Mouse (Mus musculus): ENCODE results near the gene Gm49383.

The Gm49383 gene

GRCm38 (mm10) chr12:69196444-69197377, at the start of gene Gm49383:
Gm49383 (minus strand) TSS chr12:69197104.
- DNase-seq (ENCODE audit: low spot score), result peak; percentile 37

- peak; percentile 59 for DNase-seq (ENCODE audit: low spot score)
Measured at GRCm38 (mm10) chr12:69241771-69242431, 45.0 kb upstream of the Gm49383 start.

GRCm38 (mm10) chr12:69241405-69241770, 44.5 kb upstream of the Gm49383 start:
- DNase-seq (ENCODE audit: low spot score), result no peak

- DNase-seq (ENCODE audit: low spot score), result no peak
Measured at GRCm38 (mm10) chr12:69240876-69241275, 44.0 kb upstream of the Gm49383 start, which contains the start of gene Klhdc1. Klhdc1 (plus strand) TSS chr12:69241176.

- DNase-seq (ENCODE audit: low spot score), result no peak
Measured at GRCm38 (mm10) chr12:69238284-69238683, 41.4 kb upstream of the Gm49383 start.

GRCm38 (mm10) chr12:69235782-69236181, 38.9 kb upstream of the Gm49383 start:
- DNase-seq (ENCODE audit: low spot score), result no peak

- no peak for DNase-seq (ENCODE audit: low spot score)
Measured at GRCm38 (mm10) chr12:69229251-69229650, 32.3 kb upstream of the Gm49383 start.

- peak; percentile 91 for DNase-seq (ENCODE audit: low spot score)
Measured at GRCm38 (mm10) chr12:69227776-69228466, 31.0 kb upstream of the Gm49383 start, which contains the start of gene Pole2. Pole2 (minus strand) TSS chr12:69228195.

- no peak for DNase-seq (ENCODE audit: low spot score)
Measured at GRCm38 (mm10) chr12:69220613-69221277, 23.8 kb upstream of the Gm49383 start.

- no peak for DNase-seq (ENCODE audit: low spot score)
Measured at GRCm38 (mm10) chr12:69216587-69216986, 19.7 kb upstream of the Gm49383 start.

- peak; percentile 33 for DNase-seq (ENCODE audit: low spot score)
Measured at GRCm38 (mm10) chr12:69215000-69215785, 18.3 kb upstream of the Gm49383 start.

- DNase-seq (ENCODE audit: low spot score), result no peak
Measured at GRCm38 (mm10) chr12:69214393-69214792, 17.5 kb upstream of the Gm49383 start.

- no peak for DNase-seq (ENCODE audit: low spot score)
Measured at GRCm38 (mm10) chr12:69213186-69213777, 16.4 kb upstream of the Gm49383 start.

- no peak for DNase-seq (ENCODE audit: low spot score)
Measured at GRCm38 (mm10) chr12:69211057-69211456, 14.2 kb upstream of the Gm49383 start.

GRCm38 (mm10) chr12:69210056-69210979, 13.4 kb upstream of the Gm49383 start:
- DNase-seq (ENCODE audit: low spot score), result no peak

- DNase-seq (ENCODE audit: low spot score), result no peak
Measured at GRCm38 (mm10) chr12:69208520-69208919, 11.6 kb upstream of the Gm49383 start.

- no peak for DNase-seq (ENCODE audit: low spot score)
Measured at GRCm38 (mm10) chr12:69207926-69208325, 11.0 kb upstream of the Gm49383 start.

- no peak for DNase-seq (ENCODE audit: low spot score)
Measured at GRCm38 (mm10) chr12:69207396-69207795, 10.5 kb upstream of the Gm49383 start.

- no peak for DNase-seq (ENCODE audit: low spot score)
Measured at GRCm38 (mm10) chr12:69204052-69204833, 7.3 kb upstream of the Gm49383 start, which contains the start of gene Gm49384. Gm49384 (minus strand) TSS chr12:69204267.
